Mouse (Mus musculus) ovary, postnatal 14 days (tissue): Measurements from ENCODE around the gene Cntnap2.

Experiments used
- DNase-seq: peaks from one replicate; pipeline ENCODE4 v3.0.0; 2022; ENCODE audit warnings: low spot score

Gene Cntnap2

GRCm38 (mm10) chr6:45938263-45938662 is 879.1 kb downstream of the Cntnap2 start:
- no peak for DNase-seq

GRCm38 (mm10) chr6:45938775-45939174 is 879.6 kb downstream of the Cntnap2 start:
- DNase-seq: no peak

GRCm38 (mm10) chr6:45945144-45945985 is 886.2 kb downstream of the Cntnap2 start:
- no peak for DNase-seq

- no peak for DNase-seq
These were observed 895.6 kb downstream of the Cntnap2 start for GRCm38 (mm10) chr6:45954773-45955172.

- DNase-seq: no peak
These were observed 905.3 kb downstream of the Cntnap2 start for GRCm38 (mm10) chr6:45964494-45964893.

GRCm38 (mm10) chr6:45974471-45975154 is 915.5 kb downstream of the Cntnap2 start:
- no peak for DNase-seq

GRCm38 (mm10) chr6:45979171-45979570 is 920.0 kb downstream of the Cntnap2 start:
- no peak for DNase-seq

GRCm38 (mm10) chr6:45988051-45988450 is 928.9 kb downstream of the Cntnap2 start:
- DNase-seq: no peak

GRCm38 (mm10) chr6:45991086-45991485 is 931.9 kb downstream of the Cntnap2 start:
- DNase-seq: no peak

- DNase-seq: no peak
These were observed 963.5 kb downstream of the Cntnap2 start for GRCm38 (mm10) chr6:46022515-46023143.

GRCm38 (mm10) chr6:46031821-46032594 is 972.9 kb downstream of the Cntnap2 start:
- DNase-seq: no peak

- no peak for DNase-seq
These were observed 974.0 kb downstream of the Cntnap2 start for GRCm38 (mm10) chr6:46033108-46033507.

GRCm38 (mm10) chr6:46040671-46041070 is 981.5 kb downstream of the Cntnap2 start:
- no peak for DNase-seq

GRCm38 (mm10) chr6:46080236-46080635 is 1021.1 kb downstream of the Cntnap2 start:
- DNase-seq: no peak

GRCm38 (mm10) chr6:46081432-46081831 is 1022.3 kb downstream of the Cntnap2 start:
- no peak for DNase-seq

- no peak for DNase-seq
These were observed 1084.2 kb downstream of the Cntnap2 start for GRCm38 (mm10) chr6:46143189-46143841.

GRCm38 (mm10) chr6:46166837-46167236 is 1107.7 kb downstream of the Cntnap2 start:
- no peak for DNase-seq

GRCm38 (mm10) chr6:46197298-46197697 is 1138.1 kb downstream of the Cntnap2 start:
- DNase-seq: no peak

- no peak for DNase-seq
These were observed 1142.7 kb downstream of the Cntnap2 start for GRCm38 (mm10) chr6:46201828-46202227.

- DNase-seq: no peak
These were observed 1146.4 kb downstream of the Cntnap2 start for GRCm38 (mm10) chr6:46205531-46205930.

- no peak for DNase-seq
These were observed 1173.7 kb downstream of the Cntnap2 start for GRCm38 (mm10) chr6:46232889-46233288.

- DNase-seq: no peak
These were observed 1181.2 kb downstream of the Cntnap2 start for GRCm38 (mm10) chr6:46240349-46240748.
